Mouse (Mus musculus) heart, adult 10 weeks (tissue): ENCODE data around the gene Ube2j1. TPM values are rescaled to one million over a fixed set of nuclear protein-coding genes. Genes with fewer than 3 reads are reported as not detected.

Experiments
- polyA plus RNA-seq: library from polyadenylated mRNA; stranded (reverse); fragments of 350-450 nt; fragmentation: Illumina TruSeq; extraction: RNeasy Lipid Tissue Mini Kit (QIAGEN cat#74804); gene quantifications from one replicate; pipeline ENCODE4 v1.2.3, GENCODE M21; 2014; ENCODE audit warnings: low read depth, low replicate concordance

Ube2j1 gene
- polyA plus RNA-seq = 24.7 TPM

GRCm38 (mm10) chr4:33031195-33031960 is at the start of gene Ube2j1:
TSS of gene Ube2j1 (plus strand) at chr4:33031416.

DNA sequence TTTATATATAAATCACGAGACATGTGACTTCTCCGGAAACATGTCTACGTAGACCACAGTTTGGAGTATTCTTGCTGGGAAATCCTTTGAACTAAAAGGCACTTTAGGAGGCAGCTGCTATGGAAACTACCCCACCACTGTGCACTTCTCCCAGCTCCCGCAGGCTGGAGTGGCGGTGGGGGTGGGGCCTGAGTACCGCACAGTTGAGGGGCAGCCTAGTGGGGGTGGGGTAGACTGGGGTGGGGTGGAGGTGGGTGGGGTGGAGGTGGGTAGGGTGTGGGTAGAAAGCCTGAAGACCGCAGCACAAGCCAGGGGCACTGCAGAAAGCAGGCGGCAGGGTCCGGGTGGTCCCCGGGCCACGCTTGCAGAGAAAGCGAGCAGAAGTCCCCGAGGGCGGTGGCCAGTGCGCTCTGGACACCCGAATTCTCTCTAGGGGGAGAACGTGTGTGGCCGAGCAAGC is 48.5 kb upstream of the Ube2j1 start, which contains the start of gene Rragd:
TSS of gene Rragd (plus strand) at position 322 of the 460 bp plus-strand sequence.

GRCm38 (mm10) chr4:33062981-33063380 is 31.8 kb downstream of the Ube2j1 start, which contains the start of gene Gabrr2:
TSS of gene Gabrr2 (plus strand) at chr4:33062999.

Other genes starting within 250 kb of the Ube2j1 start
- 75.7 TPM for gene Lyrm2, start 231.2 kb upstream of the Ube2j1 start, polyA plus RNA-seq
- gene Ankrd6, start 80.6 kb upstream of the Ube2j1 start, polyA plus RNA-seq = 1.9 TPM
- gene Rragd, start 48.4 kb upstream of the Ube2j1 start, polyA plus RNA-seq = 68.3 TPM
- gene Gabrr2, start 31.6 kb downstream of the Ube2j1 start, polyA plus RNA-seq = 2.9 TPM
- gene Gabrr1, start 101.1 kb downstream of the Ube2j1 start, polyA plus RNA-seq = not detected
- 30.3 TPM for gene Pm20d2, start 158.3 kb downstream of the Ube2j1 start, polyA plus RNA-seq
- gene Srsf12, start 177.6 kb downstream of the Ube2j1 start, polyA plus RNA-seq = not detected